ENCODE assay signal across 8 mouse cellular contexts in genomic region chr13:46728411-46728810, GRCm38 (mm10). TPM values are rescaled to one million over a fixed set of nuclear protein-coding genes. Genes with fewer than 3 reads are reported as not detected.
A peak's percentile ranks its signal among the peaks of the same experiment; 100 is the strongest.
DNase-seq lines count a peak whose midpoint lies in the region; ATAC-seq and TF ChIP-seq lines count a peak whose summit lies in the region.

No protein-coding gene starts in this region.

- H3K27me3 ChIP-seq in kidney, embryonic 16.5 days (ENCODE audit: insufficient read depth, low read length), result no peaks in the 10 kb centered on the region
- no peaks in the 10 kb centered on the region; the same call in 1 of the 2 replicates for H3K27me3 ChIP-seq in hindbrain, embryonic 10.5 days (ENCODE audit: insufficient read depth, poor library complexity, severe bottlenecking)
- H3K27me3 ChIP-seq in midbrain, embryonic 12.5 days, result no peaks in the 10 kb centered on the region

- no peaks in the 10 kb centered on the region for H3K9me3 ChIP-seq in kidney, embryonic 16.5 days (ENCODE audit: low read length)
- no peaks in the 10 kb centered on the region for H3K9me3 ChIP-seq in hindbrain, embryonic 10.5 days
- H3K9me3 ChIP-seq in midbrain, embryonic 12.5 days, result no peaks in the 10 kb centered on the region

- peaks cover 19% of the 10 kb centered on the region for H3K4me1 ChIP-seq in kidney, embryonic 16.5 days (ENCODE audit: insufficient read depth, low read length)
- peaks cover 1% of the 10 kb centered on the region; the same call in 1 of the 2 replicates for H3K4me1 ChIP-seq in bone marrow, adult 2 months (ENCODE audit: control insufficient read depth, insufficient read depth, low read length)
- H3K4me1 ChIP-seq in hindbrain, embryonic 10.5 days (replicated peaks), result peaks cover 23% of the 10 kb centered on the region
- H3K4me1 ChIP-seq in midbrain, embryonic 12.5 days, result peaks cover 10% of the 10 kb centered on the region

- WGBS in kidney, embryonic 16.5 days, result 25% methylated on average over 5 of the region's 5 CpGs
- 33% methylated on average over 5 of the region's 5 CpGs for WGBS in bone marrow, adult 2 months
- WGBS in hindbrain, embryonic 10.5 days, result 38% methylated on average over 5 of the region's 5 CpGs
- WGBS in midbrain, embryonic 12.5 days, result 39% methylated on average over 5 of the region's 5 CpGs

- H3K4me3 ChIP-seq in kidney, embryonic 16.5 days (ENCODE audit: low read length), result peak overlapping the region; percentile 99
- peak overlapping the region; percentile 93 for H3K4me3 ChIP-seq in bone marrow, adult 2 months (replicated peaks; ENCODE audit: control insufficient read depth, low read depth, low read length)
- peak overlapping the region; percentile 99 for H3K4me3 ChIP-seq in hindbrain, embryonic 10.5 days
- peak overlapping the region; percentile 99 for H3K4me3 ChIP-seq in midbrain, embryonic 12.5 days

- peak overlapping the region; percentile 96 for H3K27ac ChIP-seq in kidney, embryonic 16.5 days (ENCODE audit: low read length)
- H3K27ac ChIP-seq in bone marrow, adult 2 months (ENCODE audit: control insufficient read depth, insufficient read depth, low read depth, low read length, poor library complexity), result no peak overlapping the region
- peak overlapping the region; percentile 97 for H3K27ac ChIP-seq in hindbrain, embryonic 10.5 days
- H3K27ac ChIP-seq in midbrain, embryonic 12.5 days (replicated peaks), result peak overlapping the region; percentile 74

- H3K36me3 ChIP-seq in kidney, embryonic 16.5 days (ENCODE audit: insufficient read depth, low read length), result no peaks in the 10 kb centered on the region
- no peaks in the 10 kb centered on the region for H3K36me3 ChIP-seq in hindbrain, embryonic 10.5 days
- H3K36me3 ChIP-seq in midbrain, embryonic 12.5 days, result no peaks in the 10 kb centered on the region

- peak overlapping the region; percentile 65 for H3K4me2 ChIP-seq in kidney, embryonic 16.5 days (replicated peaks; ENCODE audit: low read depth, low read length)
- peak overlapping the region; percentile 72 for H3K4me2 ChIP-seq in midbrain, embryonic 12.5 days (replicated peaks)

- peak; percentile 7; the same call in 1 of the 2 replicates for ATAC-seq in kidney, embryonic 16.5 days (ENCODE audit: low FRiP score, low TSS enrichment)
- ATAC-seq in midbrain, embryonic 12.5 days (ENCODE audit: low FRiP score, low read depth), result 0 out of 2 replicates have a peak, but pooled peaks have one; percentile 1

- DNase-seq in kidney, postnatal 4 days, result no peak
- no peak for DNase-seq in hindbrain, embryonic 10.5 days (ENCODE audit: low spot score)
- DNase-seq in cerebellum, adult 9-11 months, result no peak
- no peak for DNase-seq in ovary, postnatal 36 days (ENCODE audit: low spot score)
- no peak for DNase-seq in lung, adult 18-20 months

- H3K9ac ChIP-seq in kidney, embryonic 16.5 days (replicated peaks; ENCODE audit: low read length), result peak overlapping the region; percentile 59
- peak overlapping the region; percentile 50 for H3K9ac ChIP-seq in midbrain, embryonic 12.5 days (replicated peaks)

- no peak for TF ChIP-seq CTCF in bone marrow, adult 2 months (IDR thresholded peaks at IDR 0.05; ENCODE audit: control insufficient read depth, insufficient read depth, low read length)

- TF ChIP-seq POLR2A in bone marrow, adult 2 months (IDR thresholded peaks at IDR 0.05; ENCODE audit: borderline replicate concordance, control insufficient read depth, low read depth, low read length), result no peak

RNA-seq across cellular contexts. Expression of gene Nup153, which starts 0.7 kb away (rescaled TPM):
- polyA plus RNA-seq in kidney, embryonic 16.5 days (2015; fragmentation: Nextera tagmentation; extraction: Ambion mirVana), result 23.0 and 23.3 TPM in 2 replicates
- 26.7 and 46.7 TPM in 2 replicates for polyA plus RNA-seq in bone marrow, adult 2 months (2011; ENCODE audit: insufficient read depth, insufficient read length, low replicate concordance, missing spikeins)
- 25.6 and 31.1 TPM in 2 replicates for polyA plus RNA-seq in hindbrain, embryonic 10.5 days (2016; fragmentation: Nextera tagmentation; extraction: Ambion mirVana)
- 40.7 and 47.5 TPM in 2 replicates for polyA plus RNA-seq in midbrain, embryonic 12.5 days (2016; fragmentation: Nextera tagmentation; extraction: Ambion mirVana)

RNA-seq across cellular contexts. Expression of gene Fam8a1, which starts 59.1 kb away (rescaled TPM):
- polyA plus RNA-seq in kidney, embryonic 16.5 days (2015; fragmentation: Nextera tagmentation; extraction: Ambion mirVana), result 7.1 and 8.1 TPM in 2 replicates
- 4.7 and 7.4 TPM in 2 replicates for polyA plus RNA-seq in bone marrow, adult 2 months (2011; ENCODE audit: insufficient read depth, insufficient read length, low replicate concordance, missing spikeins)
- polyA plus RNA-seq in hindbrain, embryonic 10.5 days (2016; fragmentation: Nextera tagmentation; extraction: Ambion mirVana), result 6.5 and 8.1 TPM in 2 replicates
- 19.9 and 25.1 TPM in 2 replicates for polyA plus RNA-seq in midbrain, embryonic 12.5 days (2016; fragmentation: Nextera tagmentation; extraction: Ambion mirVana)
